14 mouse cellular contexts compared by ENCODE assay signal in the genomic region with DNA sequence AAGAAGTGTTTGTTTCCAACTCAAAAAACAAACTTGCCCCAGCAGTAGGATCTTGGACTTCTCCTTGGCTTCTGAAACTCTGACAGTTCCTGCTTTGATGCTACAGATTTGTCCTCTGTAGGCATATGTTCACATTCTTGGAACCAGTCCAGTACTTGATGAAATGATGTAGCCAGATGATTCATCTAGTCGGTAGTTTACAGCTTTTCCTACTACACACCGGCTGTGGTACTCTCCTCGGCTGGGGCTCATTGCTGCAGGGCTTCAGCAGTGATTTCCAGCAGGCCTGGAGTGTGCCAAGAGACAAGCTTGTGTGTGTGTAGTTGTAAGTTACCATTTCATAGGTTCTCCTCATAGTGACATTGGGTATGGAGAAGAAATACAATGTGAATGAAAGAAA.
DNase-seq lines count a peak whose midpoint lies in the region; ATAC-seq and TF ChIP-seq lines count a peak whose summit lies in the region.
"Had no signal": no experiment of that assay in that cellular context is flagged by ENCODE, and none has a peak within 500 bp of the region (broad histone marks: within the 10 kb centered on the region; RNA-seq: fewer than 3 reads in every experiment).

No protein-coding gene starts in this region.

- 29% methylated on average over 3 of the region's 3 CpGs for WGBS in embryonic facial prominence, embryonic 14.5 days
- 87% methylated on average over 3 of the region's 3 CpGs for WGBS in embryonic facial prominence, embryonic 10.5 days
- WGBS in liver, adult 2 months, result 66% methylated on average over 3 of the region's 3 CpGs

- no peak for TF ChIP-seq POLR2A in liver, adult 2 months (IDR thresholded peaks at IDR 0.05; ENCODE audit: extremely low read depth, insufficient read depth, low read length)

- no peak overlapping the region for H3K4me3 ChIP-seq in embryonic facial prominence, embryonic 14.5 days (ENCODE audit: low read depth, low read length)
- H3K4me3 ChIP-seq in embryonic facial prominence, embryonic 10.5 days, result no peak overlapping the region
- no peak overlapping the region for H3K4me3 ChIP-seq in liver, adult 2 months (ENCODE audit: insufficient read depth, low read depth, low read length)
- H3K4me3 ChIP-seq: erythroblast, embryonic 14.5 days; lung, embryonic 15.5 days had no signal

- TF ChIP-seq CTCF in liver, adult 2 months (IDR thresholded peaks at IDR 0.05; ENCODE audit: low read depth, low read length), result no peak

- H3K4me2 ChIP-seq in embryonic facial prominence, embryonic 14.5 days (ENCODE audit: low read depth, low read length), result no peak overlapping the region
- H3K4me2 ChIP-seq: hindbrain, embryonic 14.5 days; lung, embryonic 15.5 days; midbrain, embryonic 11.5 days had no signal

- H3K79me2 ChIP-seq in liver, adult 2 months (ENCODE audit: control insufficient read depth, insufficient read depth, low read length), result no peaks in the 10 kb centered on the region

- H3K36me3 ChIP-seq in embryonic facial prominence, embryonic 14.5 days (ENCODE audit: control insufficient read depth, insufficient read depth, low read length), result no peaks in the 10 kb centered on the region
- peaks cover 10% of the 10 kb centered on the region for H3K36me3 ChIP-seq in embryonic facial prominence, embryonic 10.5 days (replicated peaks)
- H3K36me3 ChIP-seq in liver, adult 2 months (ENCODE audit: control insufficient read depth, insufficient read depth, low read length), result peaks cover 2% of the 10 kb centered on the region; the same call in 1 of the 2 replicates
- H3K36me3 ChIP-seq: lung, embryonic 15.5 days had no signal

- H3K9ac ChIP-seq in embryonic facial prominence, embryonic 14.5 days (ENCODE audit: low read depth, low read length), result no peak overlapping the region
- no peak overlapping the region for H3K9ac ChIP-seq in liver, adult 2 months (ENCODE audit: low read depth, low read length)
- H3K9ac ChIP-seq: hindbrain, embryonic 14.5 days; lung, embryonic 15.5 days had no signal

- H3K27ac ChIP-seq in embryonic facial prominence, embryonic 14.5 days (replicated peaks; ENCODE audit: low read depth, low read length), result no peak overlapping the region
- no peak overlapping the region for H3K27ac ChIP-seq in embryonic facial prominence, embryonic 10.5 days (replicated peaks)
- H3K27ac ChIP-seq in liver, adult 2 months (replicated peaks; ENCODE audit: insufficient read depth, low read depth, low read length), result no peak overlapping the region
- H3K27ac ChIP-seq: hindbrain, embryonic 14.5 days; lung, embryonic 15.5 days had no signal

- ATAC-seq in embryonic facial prominence, embryonic 14.5 days (ENCODE audit: low read depth), result no peak

- peak; percentile 48 for DNase-seq in embryonic facial prominence, embryonic 14.5 days (ENCODE audit: low spot score)
- DNase-seq in embryonic facial prominence, embryonic 10.5 days (ENCODE audit: low spot score), result no peak
- DNase-seq in liver, adult 2 months (ENCODE audit: extremely low read depth, low read depth, low spot score), result peak; percentile 15
- DNase-seq in liver, result no peak
- DNase-seq in NIH3T3 (ENCODE audit: low read depth), result peak; percentile 83
- peak; percentile 26 to 45 for DNase-seq in layer of hippocampus, postnatal 36 days
- DNase-seq in kidney, postnatal 36 days, result no peak
- DNase-seq in cerebellum, adult 11 months, result no peak
- DNase-seq: gastrocnemius, postnatal 14 days; kidney, adult 2 months had no signal

- no peaks in the 10 kb centered on the region for H3K4me1 ChIP-seq in embryonic facial prominence, embryonic 14.5 days (ENCODE audit: control insufficient read depth, insufficient read depth, low read length)
- 0 out of 2 replicates have a peak, but pooled peaks cover 3% of the 10 kb centered on the region for H3K4me1 ChIP-seq in embryonic facial prominence, embryonic 10.5 days
- no peaks in the 10 kb centered on the region for H3K4me1 ChIP-seq in liver, adult 2 months (ENCODE audit: control insufficient read depth, insufficient read depth, low read length)
- H3K4me1 ChIP-seq: lung, embryonic 15.5 days had no signal

- H3K9me3 ChIP-seq in embryonic facial prominence, embryonic 14.5 days (ENCODE audit: control insufficient read depth, low read length), result no peaks in the 10 kb centered on the region
- H3K9me3 ChIP-seq in embryonic facial prominence, embryonic 10.5 days, result no peaks in the 10 kb centered on the region
- H3K9me3 ChIP-seq: lung, embryonic 15.5 days had no signal

- no peaks in the 10 kb centered on the region for H3K27me3 ChIP-seq in embryonic facial prominence, embryonic 14.5 days (replicated peaks; ENCODE audit: control insufficient read depth, insufficient read depth, low read length)
- no peaks in the 10 kb centered on the region for H3K27me3 ChIP-seq in embryonic facial prominence, embryonic 10.5 days (replicated peaks; ENCODE audit: low read depth, poor library complexity, severe bottlenecking)
- no peaks in the 10 kb centered on the region for H3K27me3 ChIP-seq in liver, adult 2 months (ENCODE audit: control insufficient read depth, insufficient read depth, low read length)
- H3K27me3 ChIP-seq: lung, embryonic 15.5 days had no signal

Comparison
In these comparisons a context has a peak if more than half of its experiments do, and no peak if none do; other contexts are left out.
1. DNase-seq: peak in embryonic facial prominence, embryonic 14.5 days (single experiment), liver, adult 2 months (single experiment), NIH3T3 (single experiment) and layer of hippocampus, postnatal 36 days (2 of 2); none in embryonic facial prominence, embryonic 10.5 days (single experiment), liver (single experiment), kidney, postnatal 36 days (0 of 2) and cerebellum, adult 11 months (single experiment).